Mouse (Mus musculus): ENCODE measurements around the gene Gm16253. TPM values are rescaled to one million over a fixed set of nuclear protein-coding genes. Genes with fewer than 3 reads are reported as not detected.
A peak's percentile ranks its signal among the peaks of the same experiment; 100 is the strongest.

The Gm16253 gene
- polyA plus RNA-seq, 1 experiment from 2014 or later = 1.2 TPM

DNA sequence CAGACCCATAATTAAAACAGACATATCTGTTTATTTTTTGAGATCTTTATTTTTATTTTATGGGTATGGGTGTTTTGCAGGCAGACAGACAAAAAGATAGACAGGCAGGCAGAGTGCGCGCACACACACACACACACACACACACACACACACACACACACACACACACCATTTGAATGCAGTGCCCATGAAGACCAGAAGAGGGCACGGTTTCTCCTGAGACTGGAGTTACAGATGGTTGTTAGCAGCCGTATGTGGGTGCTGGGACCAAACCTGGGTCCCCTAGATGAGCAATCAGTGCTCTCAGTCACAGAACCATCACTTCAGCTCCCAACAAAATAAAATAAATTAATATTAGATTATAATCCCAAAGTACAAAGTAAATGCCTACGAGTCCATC, 6.6 kb downstream of the Gm16253 start:
- Histone ChIP-seq H3K4me3 (ENCODE audit: low read depth, low read length) (no peak overlapping the region), H3K27me3 (ENCODE audit: control insufficient read depth, insufficient read depth, low read length) (no peaks in the 10 kb centered on the region), H3K27ac (ENCODE audit: low read depth, low read length) (no peak overlapping the region), H3K36me3 (ENCODE audit: control insufficient read depth, insufficient read depth, low read length) (no peaks in the 10 kb centered on the region), H3K9me3 (ENCODE audit: control insufficient read depth, low read length) (no peaks in the 10 kb centered on the region), H3K4me2 (ENCODE audit: low read depth, low read length) (no peak overlapping the region), H3K9ac (replicated peaks; ENCODE audit: low read depth, low read length) (no peak overlapping the region), H3K4me1 (ENCODE audit: control insufficient read depth, insufficient read depth, low read length) (peaks cover 3% of the 10 kb centered on the region; the same call in 1 of the 2 replicates)
- WGBS = 91% methylated on average over 5 of the region's 5 CpGs
- no peak for ATAC-seq (ENCODE audit: low read depth)

DNA sequence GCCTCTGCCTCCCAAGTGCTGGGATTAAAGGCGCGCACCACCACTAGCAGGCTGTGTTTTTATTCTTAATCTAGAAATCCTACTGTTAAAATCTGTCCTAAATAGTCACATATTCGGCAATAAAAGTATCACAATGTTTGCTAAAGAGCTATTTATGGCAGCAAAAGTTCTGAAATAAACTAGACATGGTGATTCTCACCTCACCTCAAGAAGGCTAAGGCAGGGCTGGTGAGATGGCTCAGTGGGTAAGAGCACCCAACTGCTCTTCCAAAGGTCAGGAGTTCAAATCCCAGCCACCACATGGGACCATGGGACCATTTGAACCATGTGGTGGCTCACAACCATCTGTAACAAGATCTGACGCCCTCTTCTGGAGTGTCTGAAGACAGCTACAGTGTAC, 13.9 kb downstream of the Gm16253 start:
- Histone ChIP-seq H3K4me2 (ENCODE audit: low read depth, low read length) (no peak overlapping the region), H3K36me3 (ENCODE audit: control insufficient read depth, insufficient read depth, low read length) (no peaks in the 10 kb centered on the region), H3K27me3 (ENCODE audit: control insufficient read depth, insufficient read depth, low read length) (no peaks in the 10 kb centered on the region), H3K4me3 (ENCODE audit: low read depth, low read length) (no peak overlapping the region), H3K9ac (replicated peaks; ENCODE audit: low read depth, low read length) (no peak overlapping the region), H3K4me1 (ENCODE audit: control insufficient read depth, insufficient read depth, low read length) (peaks cover 10% of the 10 kb centered on the region), H3K27ac (ENCODE audit: low read depth, low read length) (no peak overlapping the region), H3K9me3 (ENCODE audit: control insufficient read depth, low read length) (no peaks in the 10 kb centered on the region)
- no peak for ATAC-seq (ENCODE audit: low read depth)
- WGBS = 85% methylated on average over 4 of the region's 4 CpGs

DNA sequence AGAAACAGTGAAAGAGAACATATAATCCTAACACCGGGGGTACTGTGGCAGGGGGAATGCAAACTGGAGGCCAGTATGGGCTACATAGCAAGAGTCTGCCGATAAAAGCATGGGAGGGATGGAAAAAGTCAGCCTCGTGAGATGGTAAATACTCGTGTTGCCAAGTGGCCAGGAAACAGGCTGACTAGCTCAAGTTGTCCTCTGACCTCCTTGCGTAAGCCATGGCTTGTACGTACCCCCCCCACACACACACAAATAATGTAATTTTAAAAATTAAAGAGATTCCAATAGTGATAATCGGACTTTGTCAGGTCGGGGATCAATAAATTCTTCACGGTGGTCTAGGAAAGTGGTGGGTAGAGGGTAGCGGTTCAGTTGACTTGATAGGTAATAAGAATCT, 16.6 kb downstream of the Gm16253 start:
- Histone ChIP-seq H3K27me3 (ENCODE audit: control insufficient read depth, insufficient read depth, low read length) (no peaks in the 10 kb centered on the region), H3K9ac (replicated peaks; ENCODE audit: low read depth, low read length) (peak overlapping the region; percentile 58), H3K4me2 (ENCODE audit: low read depth, low read length) (peak overlapping the region; percentile 73), H3K4me3 (ENCODE audit: low read depth, low read length) (peak overlapping the region; percentile 57), H3K9me3 (ENCODE audit: control insufficient read depth, low read length) (no peaks in the 10 kb centered on the region), H3K36me3 (ENCODE audit: control insufficient read depth, insufficient read depth, low read length) (no peaks in the 10 kb centered on the region), H3K27ac (ENCODE audit: low read depth, low read length) (peak overlapping the region; percentile 82), H3K4me1 (ENCODE audit: control insufficient read depth, insufficient read depth, low read length) (peaks cover 23% of the 10 kb centered on the region)
- WGBS = under 1% methylated on average over 10 of the region's 10 CpGs
- ATAC-seq (ENCODE audit: low read depth) = no peak

DNA sequence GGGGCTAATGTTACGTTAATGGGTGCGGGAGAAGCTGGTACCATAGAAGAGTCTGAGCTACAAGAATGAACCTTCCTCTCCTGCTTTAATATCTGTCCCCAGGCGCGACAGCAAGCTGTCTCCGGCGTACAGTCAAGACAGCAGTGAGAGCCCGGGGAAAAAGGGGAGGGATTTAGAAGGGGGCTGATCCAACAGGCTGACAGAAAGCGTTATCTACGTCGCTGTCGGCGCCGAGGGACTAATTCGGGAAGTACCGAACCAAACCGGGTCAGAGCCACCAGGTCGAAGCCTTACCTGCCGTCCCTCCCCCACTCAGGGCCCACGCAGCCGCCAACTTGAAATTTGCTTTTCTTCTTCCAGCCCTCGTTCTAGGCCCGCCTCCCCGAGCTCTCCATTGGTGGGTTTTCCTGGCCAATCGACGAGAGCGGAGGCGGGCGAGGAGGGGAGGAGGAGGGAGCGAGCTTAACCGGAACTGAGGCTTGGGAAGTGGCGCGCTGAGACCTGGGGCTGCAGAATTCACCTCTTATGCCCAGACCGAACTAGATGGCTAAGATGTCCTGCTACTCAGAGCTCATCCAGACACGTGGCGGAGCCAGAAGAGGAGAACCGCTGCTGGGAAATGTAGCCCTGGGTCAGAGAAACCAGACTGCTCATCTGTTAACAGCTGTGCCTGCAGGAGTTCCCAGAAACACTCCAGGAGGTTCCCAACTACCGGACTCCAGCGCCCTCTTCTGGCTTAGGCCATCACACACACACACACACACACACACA, 17.2 kb downstream of the Gm16253 start, which contains the start of gene Polr3gl:
Gene Polr3gl (minus strand): TSS at position 392 of the 771 bp plus-strand sequence.
- ATAC-seq (ENCODE audit: low read depth) = peak; percentile 87
- H3K9me3 ChIP-seq (ENCODE audit: control insufficient read depth, low read length) = no peaks in the 10 kb centered on the region
- H3K4me1 ChIP-seq (ENCODE audit: control insufficient read depth, insufficient read depth, low read length) = peaks cover 23% of the 10 kb centered on the region
- H3K4me2 ChIP-seq (ENCODE audit: low read depth, low read length) = peak within 1 kb of the TSS; percentile 73
- no peaks in the 10 kb centered on the region for H3K27me3 ChIP-seq (ENCODE audit: control insufficient read depth, insufficient read depth, low read length)
- H3K27ac ChIP-seq (ENCODE audit: low read depth, low read length) = peak within 1 kb of the TSS; percentile 82
- peak within 1 kb of the TSS; percentile 57 for H3K4me3 ChIP-seq (ENCODE audit: low read depth, low read length)
- WGBS = under 1% methylated on average over 35 of the region's 38 CpGs
- peak within 1 kb of the TSS; percentile 58 for H3K9ac ChIP-seq (replicated peaks; ENCODE audit: low read depth, low read length)
- no peaks in the 10 kb centered on the region for H3K36me3 ChIP-seq (ENCODE audit: control insufficient read depth, insufficient read depth, low read length)

DNA sequence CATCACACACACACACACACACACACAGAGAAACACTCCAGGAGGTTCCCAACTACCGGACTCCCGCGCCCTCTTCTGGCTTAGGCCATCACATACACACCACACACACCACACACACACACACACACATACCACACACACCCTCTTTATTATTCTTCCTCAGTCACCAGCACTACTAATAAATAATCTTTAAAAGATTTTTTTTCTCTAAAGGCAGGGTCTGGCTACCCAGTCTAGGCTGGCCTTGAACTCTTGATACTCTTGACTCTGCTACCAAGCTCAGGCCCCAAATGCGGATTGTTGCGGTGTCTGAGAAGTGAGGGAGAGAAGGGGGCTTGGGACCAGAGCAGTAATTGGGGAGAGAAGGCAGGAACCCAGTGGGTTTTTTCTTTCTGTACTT, 18.1 kb downstream of the Gm16253 start:
- Histone ChIP-seq H3K36me3 (ENCODE audit: control insufficient read depth, insufficient read depth, low read length) (no peaks in the 10 kb centered on the region), H3K27ac (ENCODE audit: low read depth, low read length) (no peak overlapping the region), H3K27me3 (ENCODE audit: control insufficient read depth, insufficient read depth, low read length) (no peaks in the 10 kb centered on the region), H3K9me3 (ENCODE audit: control insufficient read depth, low read length) (no peaks in the 10 kb centered on the region), H3K4me2 (ENCODE audit: low read depth, low read length) (no peak overlapping the region), H3K9ac (replicated peaks; ENCODE audit: low read depth, low read length) (no peak overlapping the region), H3K4me1 (ENCODE audit: control insufficient read depth, insufficient read depth, low read length) (peaks cover 26% of the 10 kb centered on the region), H3K4me3 (ENCODE audit: low read depth, low read length) (no peak overlapping the region)
- ATAC-seq (ENCODE audit: low read depth) = no peak
- 72% methylated on average over 5 of the region's 5 CpGs for WGBS

DNA sequence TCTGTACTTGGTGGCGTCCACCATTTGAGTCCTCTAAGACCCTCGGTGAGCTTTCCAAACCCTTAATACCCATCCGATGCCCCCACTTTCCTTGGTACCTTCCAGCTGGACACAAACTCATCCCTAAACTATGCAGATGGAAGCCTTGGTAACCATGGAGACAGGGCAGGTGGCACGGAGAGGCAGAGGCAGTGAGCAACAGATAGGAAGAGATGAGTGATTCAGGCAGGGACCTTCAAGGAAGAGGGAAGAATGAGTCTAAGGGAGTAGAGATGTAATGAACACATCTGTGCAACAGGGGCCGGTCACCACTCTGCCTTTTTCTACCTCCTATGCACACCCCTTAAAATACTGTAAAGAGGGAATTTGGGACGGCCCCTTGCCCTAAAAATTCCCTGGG, 18.9 kb downstream of the Gm16253 start:
- H3K4me2 ChIP-seq (ENCODE audit: low read depth, low read length) = peak overlapping the region; percentile 64
- H3K4me1 ChIP-seq (ENCODE audit: control insufficient read depth, insufficient read depth, low read length) = peaks cover 31% of the 10 kb centered on the region
- 20% methylated on average over 6 of the region's 6 CpGs for WGBS
- ATAC-seq (ENCODE audit: low read depth) = no peak
- no peaks in the 10 kb centered on the region for H3K36me3 ChIP-seq (ENCODE audit: control insufficient read depth, insufficient read depth, low read length)
- no peak overlapping the region for H3K27ac ChIP-seq (ENCODE audit: low read depth, low read length)
- H3K9me3 ChIP-seq (ENCODE audit: control insufficient read depth, low read length) = no peaks in the 10 kb centered on the region
- H3K4me3 ChIP-seq (ENCODE audit: low read depth, low read length) = peak overlapping the region; percentile 54; the same call in 1 of the 2 replicates
- peak overlapping the region; percentile 69 for H3K9ac ChIP-seq (replicated peaks; ENCODE audit: low read depth, low read length)
- H3K27me3 ChIP-seq (ENCODE audit: control insufficient read depth, insufficient read depth, low read length) = no peaks in the 10 kb centered on the region

DNA sequence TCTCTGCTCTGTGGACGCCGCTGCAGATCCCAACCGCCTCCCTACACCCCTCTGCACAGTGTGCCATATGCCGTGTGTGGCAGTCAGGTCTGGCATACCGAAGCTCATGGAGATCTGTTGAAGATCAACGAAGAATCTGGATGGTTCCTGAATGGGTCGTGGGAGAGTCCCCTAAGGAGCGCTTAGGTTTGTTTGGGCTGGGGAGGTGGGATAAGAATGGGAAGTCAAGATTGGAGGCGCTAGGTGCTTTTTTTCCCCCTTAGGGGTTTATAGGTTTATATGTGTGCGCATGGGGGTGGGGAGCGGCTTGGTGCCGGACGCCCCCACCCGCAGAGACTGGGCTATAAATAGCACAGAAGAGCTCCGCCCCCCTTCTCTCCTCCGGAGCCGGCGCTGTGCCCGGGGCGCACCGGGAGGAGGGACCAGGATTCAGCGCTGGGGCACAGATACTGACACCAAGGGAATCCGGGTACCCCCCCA, 19.5 kb downstream of the Gm16253 start, which contains the start of gene Ankrd34a:
Gene Ankrd34a (plus strand): TSS at position 409 of the 480 bp plus-strand sequence.
- Histone ChIP-seq H3K4me1 (ENCODE audit: control insufficient read depth, insufficient read depth, low read length) (peaks cover 31% of the 10 kb centered on the region), H3K9ac (replicated peaks; ENCODE audit: low read depth, low read length) (peak within 1 kb of the TSS; percentile 69), H3K4me3 (ENCODE audit: low read depth, low read length) (peak within 1 kb of the TSS; percentile 54), H3K36me3 (ENCODE audit: control insufficient read depth, insufficient read depth, low read length) (no peaks in the 10 kb centered on the region), H3K4me2 (ENCODE audit: low read depth, low read length) (peak within 1 kb of the TSS; percentile 64), H3K27ac (ENCODE audit: low read depth, low read length) (peak within 1 kb of the TSS; percentile 75; the same call in 1 of the 2 replicates), H3K27me3 (ENCODE audit: control insufficient read depth, insufficient read depth, low read length) (no peaks in the 10 kb centered on the region), H3K9me3 (ENCODE audit: control insufficient read depth, low read length) (no peaks in the 10 kb centered on the region)
- under 1% methylated on average over 16 of the region's 23 CpGs for WGBS
- no peak for ATAC-seq (ENCODE audit: low read depth)

DNA sequence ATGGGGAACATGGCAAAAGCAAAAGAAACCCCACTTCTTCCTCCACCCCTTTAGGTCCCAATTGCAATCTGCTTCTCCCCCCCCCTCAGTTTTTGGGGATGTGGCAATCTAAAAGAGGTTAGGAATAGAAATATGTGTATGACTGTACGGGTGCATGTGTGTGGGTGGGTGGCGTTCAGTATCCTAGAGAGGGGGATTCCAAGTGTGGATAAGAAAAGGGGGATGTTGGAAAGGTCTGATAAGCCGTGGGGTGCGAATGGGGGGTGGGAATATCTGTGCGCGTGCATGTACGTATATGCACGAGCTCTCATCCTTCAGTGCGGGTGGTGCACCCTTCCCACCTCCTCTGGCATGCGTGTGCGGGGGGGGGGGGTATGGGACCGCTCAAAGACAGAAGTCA, 20.1 kb downstream of the Gm16253 start:
- Histone ChIP-seq H3K9me3 (ENCODE audit: control insufficient read depth, low read length) (no peaks in the 10 kb centered on the region), H3K4me1 (ENCODE audit: control insufficient read depth, insufficient read depth, low read length) (peaks cover 31% of the 10 kb centered on the region), H3K4me3 (ENCODE audit: low read depth, low read length) (peak overlapping the region; percentile 54), H3K36me3 (ENCODE audit: control insufficient read depth, insufficient read depth, low read length) (no peaks in the 10 kb centered on the region), H3K27me3 (ENCODE audit: control insufficient read depth, insufficient read depth, low read length) (no peaks in the 10 kb centered on the region), H3K4me2 (ENCODE audit: low read depth, low read length) (peak overlapping the region; percentile 64), H3K9ac (replicated peaks; ENCODE audit: low read depth, low read length) (peak overlapping the region; percentile 69), H3K27ac (ENCODE audit: low read depth, low read length) (peak overlapping the region; percentile 50; the same call in 1 of the 2 replicates)
- WGBS = 1% methylated on average over 11 of the region's 12 CpGs
- no peak for ATAC-seq (ENCODE audit: low read depth)

DNA sequence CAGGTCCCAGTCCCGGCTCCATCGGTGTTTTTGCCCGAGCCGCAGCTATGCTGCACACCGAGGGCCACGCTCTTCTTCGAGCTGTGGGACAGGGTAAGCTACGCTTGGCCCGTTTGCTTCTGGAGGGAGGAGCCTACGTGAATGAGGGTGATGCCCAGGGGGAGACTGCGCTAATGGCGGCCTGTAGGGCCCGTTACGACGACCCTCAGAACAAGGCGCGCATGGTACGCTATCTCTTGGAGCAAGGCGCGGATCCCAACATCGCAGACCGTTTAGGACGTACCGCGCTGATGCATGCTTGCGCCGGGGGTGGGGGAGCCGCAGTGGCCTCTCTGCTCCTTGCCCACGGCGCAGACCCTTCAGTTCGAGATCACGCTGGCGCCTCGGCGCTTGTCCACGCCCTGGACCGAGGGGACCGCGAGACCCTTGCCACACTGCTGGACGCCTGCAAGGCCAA, 20.7 kb downstream of the Gm16253 start:
- Histone ChIP-seq H3K9ac (replicated peaks; ENCODE audit: low read depth, low read length) (peak overlapping the region; percentile 69), H3K27me3 (ENCODE audit: control insufficient read depth, insufficient read depth, low read length) (no peaks in the 10 kb centered on the region), H3K36me3 (ENCODE audit: control insufficient read depth, insufficient read depth, low read length) (no peaks in the 10 kb centered on the region), H3K4me1 (ENCODE audit: control insufficient read depth, insufficient read depth, low read length) (peaks cover 37% of the 10 kb centered on the region), H3K4me3 (ENCODE audit: low read depth, low read length) (peak overlapping the region; percentile 54), H3K9me3 (ENCODE audit: control insufficient read depth, low read length) (no peaks in the 10 kb centered on the region), H3K4me2 (ENCODE audit: low read depth, low read length) (peak overlapping the region; percentile 64), H3K27ac (ENCODE audit: low read depth, low read length) (peak overlapping the region; percentile 75; the same call in 1 of the 2 replicates)
- ATAC-seq (ENCODE audit: low read depth) = 0 out of 2 replicates have a peak, but pooled peaks have one; percentile 2
- WGBS = under 1% methylated on average over 40 of the region's 40 CpGs

Measured in neural tube, embryonic 14.5 days (tissue).